Mouse (Mus musculus): Measurements from ENCODE around the gene Ntf3.

- TF ChIP-seq CTCF (IDR thresholded peaks at IDR 0.05; ENCODE audit: insufficient read depth, low read depth, low read length) (no peak), POLR2A (IDR thresholded peaks at IDR 0.05; ENCODE audit: insufficient read depth, low read depth, low read length) (no peak)
These were observed 59.3 kb downstream of the Ntf3 start for GRCm38 (mm10) chr6:126107398-126107797.

Measured in olfactory bulb, adult 2 months (tissue).